Mouse (Mus musculus) CH12.LX (cell line): ENCODE measurements around the gene Tex37. TPM values are rescaled to one million over a fixed set of nuclear protein-coding genes. Genes with fewer than 3 reads are reported as not detected.
A peak's percentile ranks its signal among the peaks of the same experiment; 100 is the strongest.

ENCODE experiments used
- DNase-seq: peaks from one replicate; pipeline ENCODE4 v3.0.0-alpha.2; 2013; ENCODE audit errors: extremely low read depth
- H3K27ac ChIP-seq: 2 replicates; pipeline ENCODE4 v1.5.1; 2012; ENCODE audit warnings: low read depth, mild to moderate bottlenecking, control low read depth, moderate library complexity; ENCODE audit not compliant: insufficient read depth
- H3K27me3 ChIP-seq: replicated peaks from 2 replicates; pipeline ENCODE3; 2012; ENCODE audit warnings: inconsistent platforms
- H3K36me3 ChIP-seq, 2 experiments: replicated peaks in 1 of 2; 2 replicates each; pipeline versions ENCODE3 to v1.6.1; 2012; ENCODE audit warnings: inconsistent platforms in 1 of 2, low read length in 1 of 2, mild to moderate bottlenecking in 1 of 2, mixed read lengths in 1 of 2, moderate library complexity in 1 of 2; ENCODE audit not compliant: control insufficient read depth in 1 of 2, insufficient read depth in 1 of 2
- H3K4me1 ChIP-seq, 2 experiments: 2 replicates each; pipeline ENCODE4 v1.6.1; 2012; ENCODE audit warnings: inconsistent platforms in 1 of 2, moderate library complexity in 1 of 2; ENCODE audit not compliant: insufficient read depth in 2 of 2, control insufficient read depth in 1 of 2
- H3K4me2 ChIP-seq: 2 replicates; pipeline ENCODE4 v1.6.1; 2012; ENCODE audit warnings: low read depth, mild to moderate bottlenecking, control low read depth; ENCODE audit not compliant: poor library complexity, insufficient read depth, severe bottlenecking
- H3K4me3 ChIP-seq, 3 experiments: fragments of 150-350 bp in 1 of 3; sonication (generic) in 1 of 3; replicated peaks in 1 of 3; 2 replicates each; pipeline versions ENCODE3 to v1.5.1; 2011 to 2012; ENCODE audit warnings: low read depth in 2 of 3, low read length in 2 of 3, mild to moderate bottlenecking in 2 of 3, moderate library complexity in 2 of 3, control low read depth in 1 of 3, improper control_type of control experiment in 1 of 3, inconsistent platforms in 1 of 3, mixed read lengths in 1 of 3; ENCODE audit not compliant: poor library complexity in 1 of 3
- H3K79me2 ChIP-seq: replicated peaks from 2 replicates; pipeline ENCODE4 v1.6.1; 2012; ENCODE audit warnings: mild to moderate bottlenecking, moderate library complexity; ENCODE audit not compliant: control insufficient read depth, poor library complexity, insufficient read depth, severe bottlenecking; ENCODE audit errors: extremely low read depth
- H3K9ac ChIP-seq: 2 replicates; pipeline ENCODE4 v1.6.1; 2012; ENCODE audit warnings: low read depth, mild to moderate bottlenecking, control low read depth, moderate library complexity; ENCODE audit not compliant: insufficient read depth
- H3K9me3 ChIP-seq: replicated peaks from 2 replicates; pipeline ENCODE3; 2012; ENCODE audit warnings: low read length, inconsistent platforms, mixed read lengths
- CTCF ChIP-seq, 2 experiments: IDR thresholded peaks in 1 of 2; conservative IDR thresholded peaks in 1 of 2; 2 replicates each; pipeline ENCODE4 v1.5.1; 2011 to 2012; ENCODE audit warnings: low read depth in 2 of 2, low read length in 2 of 2, improper control_type of control experiment in 1 of 2, inconsistent platforms in 1 of 2, mild to moderate bottlenecking in 1 of 2, moderate library complexity in 1 of 2
- ELF1 ChIP-seq: IDR thresholded peaks from 2 replicates; pipeline ENCODE4 v1.6.1; 2014; ENCODE audit warnings: low read depth, mild to moderate bottlenecking, inconsistent platforms, low read length, improper control_type of control experiment
- GABPA ChIP-seq: IDR thresholded peaks from 2 replicates; pipeline ENCODE4 v1.6.1; 2012; ENCODE audit warnings: low read depth, low read length, improper control_type of control experiment, inconsistent platforms; ENCODE audit not compliant: insufficient replicate concordance
- JUND ChIP-seq: conservative IDR thresholded peaks from 2 replicates; pipeline ENCODE4 v1.6.1; 2011; ENCODE audit warnings: low read depth, low read length, improper control_type of control experiment
- MAFK ChIP-seq: IDR thresholded peaks from 2 replicates; pipeline ENCODE4 v1.6.1; 2011; ENCODE audit warnings: low read length, improper control_type of control experiment; ENCODE audit not compliant: insufficient replicate concordance
- MYC ChIP-seq: IDR thresholded peaks from 2 replicates; pipeline ENCODE4 v1.6.1; 2011; ENCODE audit warnings: low read depth, mild to moderate bottlenecking, improper control_type of control experiment, low read length
- NELFE ChIP-seq: IDR thresholded peaks from 2 replicates; pipeline ENCODE4 v1.6.1; 2011; ENCODE audit warnings: low read depth, low read length, improper control_type of control experiment
- RAD21 ChIP-seq: IDR thresholded peaks from 2 replicates; pipeline ENCODE4 v1.6.1; 2011; ENCODE audit warnings: low read depth, mild to moderate bottlenecking, low read length, improper control_type of control experiment, moderate library complexity
- RCOR1 ChIP-seq: conservative IDR thresholded peaks from 2 replicates; pipeline ENCODE4 v1.6.1; 2012; ENCODE audit warnings: low read depth, mild to moderate bottlenecking, inconsistent platforms, low read length, improper control_type of control experiment
- SIN3A ChIP-seq: IDR thresholded peaks from 2 replicates; pipeline ENCODE4 v1.6.1; 2012; ENCODE audit warnings: low read length, improper control_type of control experiment, inconsistent platforms
- SMC3 ChIP-seq: IDR thresholded peaks from 2 replicates; pipeline ENCODE4 v1.6.1; 2011; ENCODE audit warnings: low read depth, low read length, improper control_type of control experiment
- UBTF ChIP-seq: IDR thresholded peaks from 2 replicates; pipeline ENCODE4 v1.6.1; 2012; ENCODE audit warnings: low read depth, mild to moderate bottlenecking, inconsistent platforms, low read length, improper control_type of control experiment, moderate library complexity
- ZC3H11A ChIP-seq: IDR thresholded peaks from 2 replicates; pipeline ENCODE4 v1.6.1; 2012; ENCODE audit warnings: low read depth, mild to moderate bottlenecking, inconsistent platforms, low read length, improper control_type of control experiment
- ZKSCAN1 ChIP-seq: IDR thresholded peaks from 2 replicates; pipeline ENCODE4 v1.6.1; 2012; ENCODE audit warnings: low read depth, inconsistent platforms, low read length, improper control_type of control experiment, borderline replicate concordance
- dilution Hi-C: fragments of 300-500 bp; cut with MboI; formaldehyde crosslinking; loops from 2 replicates; pipeline ENCODE4 v1.14.3; 2020; ENCODE audit warnings: low sequenced_read_pairs; ENCODE audit not compliant: extremely low pct_unique_long_range_greater_than_20kb, extremely low pct_ligation_motif_present
- in situ Hi-C: fragments of 300-500 bp; cut with MboI; formaldehyde crosslinking; loops from 3 replicates; pipeline ENCODE4 v1.14.3; 2019; ENCODE audit warnings: low sequenced_read_pairs, low pct_ligation_motif_present, low pct_unique_long_range_greater_than_20kb, mixed read lengths
- polyA plus RNA-seq: library from polyadenylated mRNA; unstranded; fragments of >175 nt; gene quantifications from 2 replicates; pipeline ENCODE4 v1.2.1, GENCODE M21; 2012; ENCODE audit warnings: low read depth; ENCODE audit not compliant: insufficient read length
- total RNA-seq, 2 experiments: library from RNA; depleted of rRNA; stranded (reverse); fragments of 300-350 nt in 1 of 2; fragments of >200 nt in 1 of 2; gene quantifications; 2 replicates each; pipeline ENCODE4 v1.2.3; 2012 to 2014

The Tex37 gene
- total and polyA plus RNA-seq, 3 experiments = not detected

DNA sequence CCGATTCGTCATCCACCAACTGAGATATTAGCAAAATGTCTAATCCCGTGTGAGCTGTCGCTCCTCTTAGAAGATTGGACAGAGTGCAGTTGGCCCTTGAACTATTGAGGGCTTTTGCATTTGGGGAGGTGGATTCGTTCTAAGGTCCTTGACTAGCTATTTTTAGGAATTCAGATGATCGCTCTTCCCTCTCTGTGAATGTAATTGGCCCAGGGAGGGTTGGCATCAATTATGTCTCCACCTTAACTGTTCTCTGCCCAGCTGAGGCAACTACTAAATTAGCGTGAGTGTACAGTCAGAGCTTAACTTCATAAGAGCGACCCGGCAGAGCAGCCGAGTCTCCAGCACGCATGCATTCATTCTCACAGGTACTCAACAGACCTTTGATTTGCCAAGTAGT lies 30.7 kb downstream of the Tex37 start:
- peaks cover 3 to 8% of the 10 kb centered on the region in 2 experiments; a peak in 2 of 4 replicates for H3K4me1 ChIP-seq
- no peak for TF ChIP-seq MAFK
- TF ChIP-seq RCOR1 = no peak
- no peak for TF ChIP-seq NELFE
- no peak for TF ChIP-seq ELF1
- TF ChIP-seq, all 38 proteins: peak for 0
- no peak overlapping the region for H3K27ac ChIP-seq
- dilution Hi-C loops (no loop called here), in situ Hi-C loops (no loop called here)
- H3K9ac ChIP-seq = no peak overlapping the region
- no peak for DNase-seq
- H3K27me3 ChIP-seq = no peaks in the 10 kb centered on the region
- no peak overlapping the region for H3K4me3 ChIP-seq
- H3K79me2 ChIP-seq = peaks cover 5% of the 10 kb centered on the region; the same call in 1 of the 2 replicates
- no peaks in the 10 kb centered on the region for H3K9me3 ChIP-seq
- H3K4me2 ChIP-seq = no peak overlapping the region
- H3K36me3 ChIP-seq = peaks cover 85 to 90% of the 10 kb centered on the region in 2 experiments

DNA sequence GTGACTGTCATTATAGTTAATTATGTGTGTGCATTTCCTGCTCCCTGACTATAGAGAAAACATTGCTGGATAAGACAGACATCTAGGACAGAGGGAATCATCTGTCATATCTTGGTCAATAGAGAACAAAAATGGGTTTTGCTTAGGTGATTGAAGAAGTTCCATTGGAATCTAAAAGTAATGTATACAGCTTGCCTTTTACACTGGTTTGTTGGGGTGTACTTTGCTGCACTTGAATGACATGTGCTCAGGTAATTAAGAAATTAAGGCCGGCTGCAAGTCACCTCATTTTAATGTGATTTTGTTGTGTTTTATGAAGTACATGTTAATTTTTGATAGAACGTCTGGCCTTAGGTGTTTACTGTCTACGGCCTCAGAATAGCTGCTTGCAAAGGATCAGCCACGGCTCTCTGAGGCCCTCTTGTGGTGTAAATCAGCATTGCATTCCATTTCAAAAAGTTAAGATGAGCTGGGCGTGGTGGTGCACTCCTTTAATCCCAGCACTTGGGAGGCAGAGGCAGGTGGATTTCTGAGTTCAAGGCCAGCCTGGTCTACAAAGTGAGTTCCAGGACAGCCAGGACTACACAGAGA lies 37.9 kb downstream of the Tex37 start:
- Histone ChIP-seq H3K9ac (no peak overlapping the region), H3K36me3 (peaks cover 56 to 76% of the 10 kb centered on the region in 2 experiments), H3K79me2 (peaks cover 5% of the 10 kb centered on the region), H3K27me3 (no peaks in the 10 kb centered on the region), H3K4me3 (no peak overlapping the region), H3K9me3 (no peaks in the 10 kb centered on the region), H3K4me1 (peaks cover 2 to 14% of the 10 kb centered on the region in 2 experiments; a peak in 3 of 4 replicates), H3K27ac (no peak overlapping the region), H3K4me2 (no peak overlapping the region)
- peak; percentile 76 for DNase-seq
- TF ChIP-seq GABPA (no peak), RAD21 (peak; percentile 91), ZC3H11A (peak; percentile 87), MYC (peak; percentile 24; the same call in 1 of the 2 replicates), UBTF (no peak), CTCF (conservative IDR thresholded peaks at IDR 0.05 in 1 of 2, IDR thresholded peaks at IDR 0.05 in 1 of 2; ENCODE audit: low read depth in 2 of 2, low read length in 2 of 2) (peak; percentile 94), MAFK (peak; percentile 68; the same call in 1 of the 2 replicates), SMC3 (peak; percentile 96), ZKSCAN1 (no peak), JUND (no peak), SIN3A (peak; percentile 31; the same call in 1 of the 2 replicates)
- dilution Hi-C loops (no loop called here), in situ Hi-C loops (no loop called here)
